46 mouse cellular contexts compared by ENCODE assay signal in genomic region chr13:56527846-56528245, GRCm38 (mm10). TPM values are rescaled to one million over a fixed set of nuclear protein-coding genes. Genes with fewer than 3 reads are reported as not detected.
"Had no signal": no experiment of that assay in that cellular context is flagged by ENCODE, and none has a peak within 500 bp of the region (broad histone marks: within the 10 kb centered on the region; RNA-seq: fewer than 3 reads in every experiment).

No protein-coding gene starts in this region.

- H3K4me3 ChIP-seq: heart, embryonic 12.5 days; heart, embryonic 13.5 days; heart, embryonic 15.5 days; hindbrain, embryonic 10.5 days; hindbrain, embryonic 12.5 days; hindbrain, embryonic 13.5 days; hindbrain, embryonic 15.5 days; intestine, embryonic 15.5 days; kidney, embryonic 15.5 days; layer of hippocampus, adult 2 months; left cerebral cortex, adult 2 months had no signal

- DNase-seq: heart, postnatal 10 days; heart, postnatal 4 days; kidney, adult 11 months; kidney, adult 18-20 months; kidney, postnatal 10 days; kidney, postnatal 14 days; kidney, postnatal 4 days; layer of hippocampus, adult 9-11 months; layer of hippocampus, postnatal 36 days had no signal

- H3K9me3 ChIP-seq: heart, embryonic 12.5 days; heart, embryonic 13.5 days; heart, embryonic 15.5 days; hindbrain, embryonic 10.5 days; hindbrain, embryonic 12.5 days; hindbrain, embryonic 13.5 days; hindbrain, embryonic 15.5 days; intestine, embryonic 15.5 days; kidney, embryonic 15.5 days had no signal

- H3K4me1 ChIP-seq: heart, embryonic 12.5 days; intestine, embryonic 15.5 days; kidney, embryonic 15.5 days had no signal

- H3K36me3 ChIP-seq: heart, embryonic 12.5 days; heart, embryonic 13.5 days; heart, embryonic 15.5 days; hindbrain, embryonic 10.5 days; hindbrain, embryonic 12.5 days; hindbrain, embryonic 13.5 days; hindbrain, embryonic 15.5 days; intestine, embryonic 15.5 days; kidney, embryonic 15.5 days had no signal

- H3K27ac ChIP-seq: heart, embryonic 13.5 days; heart, embryonic 15.5 days; hindbrain, embryonic 10.5 days; hindbrain, embryonic 12.5 days; hindbrain, embryonic 13.5 days; hindbrain, embryonic 14.5 days; hindbrain, embryonic 15.5 days; hindbrain, postnatal 0 days; intestine, embryonic 15.5 days; kidney, embryonic 15.5 days; kidney, postnatal 0 days; layer of hippocampus, adult 2 months; left cerebral cortex, adult 2 months had no signal

- H3K27me3 ChIP-seq: heart, embryonic 13.5 days; heart, embryonic 15.5 days; hindbrain, embryonic 12.5 days; hindbrain, embryonic 13.5 days; hindbrain, embryonic 15.5 days; intestine, embryonic 15.5 days; kidney, embryonic 15.5 days had no signal

RNA-seq across cellular contexts. Expression of gene Lect2, which starts 20.5 kb away (rescaled TPM):
- total RNA-seq: heart, adult 8-10 months; heart, postnatal 10 days; heart, postnatal 25 days; heart, postnatal 4 days; hematopoietic stem cell, adult 5-6 weeks; hindbrain, postnatal 0 days; layer of hippocampus, adult 18-20 months; layer of hippocampus, adult 2 months; layer of hippocampus, adult 8-10 months; layer of hippocampus, postnatal 10 days; layer of hippocampus, postnatal 14 days; layer of hippocampus, postnatal 25 days; layer of hippocampus, postnatal 36 days; left cerebral cortex, adult 18-20 months; left cerebral cortex, adult 2 months had no signal
- polyA plus RNA-seq: heart, embryonic 14.5 days; heart, embryonic 15.5 days; heart, embryonic 16.5 days; heart, postnatal 0 days; hindbrain, embryonic 10.5 days; hindbrain, embryonic 11.5 days; hindbrain, embryonic 12.5 days; hindbrain, embryonic 13.5 days; hindbrain, embryonic 14.5 days; hindbrain, embryonic 16.5 days; hindbrain, postnatal 0 days; inflammation-experienced regulatory T-cells, adult 6 months had no signal

RNA-seq across cellular contexts. Expression of gene Il9, which starts 45.8 kb away (rescaled TPM):
- total RNA-seq: heart, adult 8-10 months; heart, postnatal 10 days; heart, postnatal 25 days; heart, postnatal 4 days; hematopoietic stem cell, adult 5-6 weeks; hindbrain, postnatal 0 days; layer of hippocampus, adult 18-20 months; layer of hippocampus, adult 2 months; layer of hippocampus, adult 8-10 months; layer of hippocampus, postnatal 10 days; layer of hippocampus, postnatal 14 days; layer of hippocampus, postnatal 25 days; layer of hippocampus, postnatal 36 days; left cerebral cortex, adult 18-20 months; left cerebral cortex, adult 2 months had no signal
- polyA plus RNA-seq: heart, embryonic 11.5 days; heart, embryonic 12.5 days; heart, embryonic 13.5 days; heart, embryonic 14.5 days; heart, embryonic 15.5 days; heart, embryonic 16.5 days; heart, postnatal 0 days; hindbrain, embryonic 10.5 days; hindbrain, embryonic 11.5 days; hindbrain, embryonic 12.5 days; hindbrain, embryonic 13.5 days; hindbrain, embryonic 14.5 days; hindbrain, embryonic 15.5 days; hindbrain, embryonic 16.5 days; hindbrain, postnatal 0 days; inflammation-experienced regulatory T-cells, adult 6 months; intestine, embryonic 14.5 days; intestine, embryonic 15.5 days; intestine, embryonic 16.5 days; intestine, postnatal 0 days; kidney, adult 2 months; kidney, embryonic 14.5 days; kidney, embryonic 15.5 days; kidney, embryonic 16.5 days; kidney, postnatal 0 days; large intestine, adult 2 months had no signal
